Mouse (Mus musculus) bone marrow macrophage, adult 2 months (primary cell): Measurements from ENCODE around the gene Dnajb7.

Experiments
- CTCF ChIP-seq: IDR thresholded peaks from 2 replicates; pipeline ENCODE4 v1.5.1; 2012; ENCODE audit warnings: low read depth, mild to moderate bottlenecking, low read length, moderate library complexity
- POLR2A ChIP-seq: IDR thresholded peaks from 2 replicates; pipeline ENCODE4 v1.6.1; 2012; ENCODE audit warnings: mild to moderate bottlenecking, low read depth, low read length, borderline replicate concordance

DNA sequence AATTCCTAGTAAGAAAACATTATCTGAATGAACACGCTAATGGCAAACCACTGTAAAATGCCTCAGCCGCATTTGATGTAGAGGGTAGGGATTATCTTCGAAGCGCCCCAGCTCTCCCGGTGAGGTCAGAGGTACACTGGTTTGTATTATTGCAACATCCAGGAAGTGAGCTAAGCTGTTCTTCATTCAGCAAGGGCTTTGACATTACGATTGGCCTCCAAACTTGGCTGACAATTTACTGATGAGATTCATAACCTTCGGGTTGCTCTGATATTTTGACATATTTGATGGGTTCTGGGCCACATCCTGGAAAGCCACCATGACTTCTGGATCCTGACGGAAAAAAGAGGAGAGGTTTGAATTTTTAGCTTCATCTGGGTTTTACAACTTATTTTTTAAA, 42.9 kb downstream of the Dnajb7 start:
- TF ChIP-seq CTCF = no peak
- TF ChIP-seq POLR2A = no peak
